Mouse (Mus musculus) ES-E14 (cell line): Measurements from ENCODE around the gene Cyp17a1. TPM values are rescaled to one million over a fixed set of nuclear protein-coding genes. Genes with fewer than 3 reads are reported as not detected.

Experiments used
- DNase-seq: peaks from one replicate; pipeline ENCODE4 v3.0.0-alpha.2; 2013; ENCODE audit warnings: low read depth, low spot score
- H3K27ac ChIP-seq: 2 replicates; pipeline ENCODE4 v1.5.1; 2012; ENCODE audit warnings: low read depth, mild to moderate bottlenecking, low read length, moderate library complexity, mixed read lengths; ENCODE audit not compliant: poor library complexity, insufficient read depth, severe bottlenecking
- H3K36me3 ChIP-seq: 2 replicates; pipeline ENCODE4 v1.6.1; 2012; ENCODE audit warnings: mild to moderate bottlenecking, low read length, moderate library complexity, mixed read lengths; ENCODE audit not compliant: control insufficient read depth, poor library complexity, insufficient read depth, severe bottlenecking
- H3K4me1 ChIP-seq, 2 experiments: fragments of 150-350 bp in 1 of 2; sonication (generic) in 1 of 2; 2 replicates each; pipeline ENCODE4 v1.6.1; 2012; ENCODE audit warnings: low read length in 2 of 2, mild to moderate bottlenecking in 1 of 2, mixed read lengths in 1 of 2; ENCODE audit not compliant: control insufficient read depth in 2 of 2, insufficient read depth in 2 of 2, poor library complexity in 1 of 2
- H3K4me3 ChIP-seq, 2 experiments: fragments of 150-350 bp in 1 of 2; sonication (generic) in 1 of 2; 2 replicates each; pipeline ENCODE4 v1.5.1; 2012; ENCODE audit warnings: low read length in 2 of 2, low read depth in 1 of 2, mild to moderate bottlenecking in 1 of 2, mixed read lengths in 1 of 2; ENCODE audit not compliant: insufficient read depth in 1 of 2, poor library complexity in 1 of 2, severe bottlenecking in 1 of 2
- H3K9ac ChIP-seq: 2 replicates; pipeline ENCODE4 v1.6.1; 2012; ENCODE audit warnings: low read depth, mild to moderate bottlenecking, low read length, mixed read lengths; ENCODE audit not compliant: poor library complexity, insufficient read depth, severe bottlenecking
- H3K9me3 ChIP-seq: fragments of 150-350 bp; sonication (generic); 2 replicates; pipeline ENCODE4 v1.6.1; 2012; ENCODE audit warnings: low read depth, mild to moderate bottlenecking, low read length; ENCODE audit not compliant: control insufficient read depth, insufficient read depth
- CHD2 ChIP-seq: IDR thresholded peaks from 2 replicates; pipeline ENCODE4 v1.6.1; 2014; ENCODE audit warnings: mild to moderate bottlenecking, low read depth, low read length, inconsistent platforms
- HCFC1 ChIP-seq: IDR thresholded peaks from 2 replicates; pipeline ENCODE4 v1.6.1; 2012; ENCODE audit warnings: low read length, inconsistent platforms, borderline replicate concordance; ENCODE audit not compliant: insufficient read depth
- MAFK ChIP-seq: IDR thresholded peaks from 2 replicates; pipeline ENCODE4 v1.6.1; 2014; ENCODE audit warnings: mild to moderate bottlenecking, low read depth, low read length, inconsistent platforms; ENCODE audit not compliant: insufficient read depth
- ZC3H11A ChIP-seq: IDR thresholded peaks from 2 replicates; pipeline ENCODE4 v1.6.1; 2012; ENCODE audit warnings: low read depth, mild to moderate bottlenecking, inconsistent platforms, low read length, borderline replicate concordance
- ZNF384 ChIP-seq: IDR thresholded peaks from 2 replicates; pipeline ENCODE4 v1.6.1; 2012; ENCODE audit warnings: low read depth, low read length, inconsistent platforms
- in situ Hi-C, 2 experiments: fragments of 600-800 bp; cut with MboI; formaldehyde crosslinking; loops; one replicate each; pipeline ENCODE4 v1.15.1; 2025; ENCODE audit warnings: low sequenced_read_pairs in 2 of 2, inconsistent platforms in 1 of 2; ENCODE audit not compliant: unreplicated experiment in 2 of 2
- total RNA-seq: library from RNA; depleted of rRNA; stranded (reverse); fragments of 300-350 nt; gene quantifications from 2 replicates; pipeline ENCODE4 v1.2.3, GENCODE M21; 2012

Gene Cyp17a1
- total RNA-seq, 1 experiment = not detected

GRCm38 (mm10) chr19:46699011-46699481 is 26.1 kb upstream of the Cyp17a1 start:
- TF ChIP-seq HCFC1 (no peak), CHD2 (no peak), ZC3H11A (no peak), ZNF384 (no peak), MAFK (no peak)
- DNase-seq = no peak
- Histone ChIP-seq H3K4me1 (peaks cover 0 to 27% of the 10 kb centered on the region in 2 experiments; a peak in 3 of 4 replicates), H3K9me3 (no peaks in the 10 kb centered on the region), H3K9ac (peak overlapping the region; percentile 30; the same call in 1 of the 2 replicates), H3K36me3 (no peaks in the 10 kb centered on the region), H3K27ac (peak overlapping the region; percentile 9; the same call in 1 of the 2 replicates), H3K4me3 (no peak overlapping the region)
- in situ Hi-C loops = no loop called here

- H3K27ac ChIP-seq = 0 out of 2 replicates have a peak overlapping the region, but pooled peaks have one; percentile 14
Observed at GRCm38 (mm10) chr19:46697840-46698517, 25.0 kb upstream of the Cyp17a1 start.

GRCm38 (mm10) chr19:46696943-46697342 is 24.0 kb upstream of the Cyp17a1 start:
- H3K27ac ChIP-seq = no peak overlapping the region
- H3K4me1 ChIP-seq = peaks cover 0 to 29% of the 10 kb centered on the region in 2 experiments; a peak in 3 of 4 replicates
- in situ Hi-C loops = no loop called here
- no peak for DNase-seq
- H3K4me3 ChIP-seq = no peak overlapping the region
- H3K9ac ChIP-seq = no peak overlapping the region
- no peaks in the 10 kb centered on the region for H3K9me3 ChIP-seq
- TF ChIP-seq MAFK (no peak), ZNF384 (no peak), ZC3H11A (no peak), HCFC1 (no peak), CHD2 (no peak)
- H3K36me3 ChIP-seq = no peaks in the 10 kb centered on the region

More at GRCm38 (mm10) chr19:46697840-46698517, 25.0 kb upstream of the Cyp17a1 start:
- H3K9me3 ChIP-seq = no peaks in the 10 kb centered on the region
- DNase-seq = no peak
- no peaks in the 10 kb centered on the region for H3K36me3 ChIP-seq
- no peak for TF ChIP-seq HCFC1
- no peak for TF ChIP-seq ZNF384
- TF ChIP-seq CHD2 = no peak
- no peak for TF ChIP-seq ZC3H11A
- no peak for TF ChIP-seq MAFK
- H3K4me1 ChIP-seq = peaks cover 0 to 27% of the 10 kb centered on the region in 2 experiments; a peak in 3 of 4 replicates
- peak overlapping the region; percentile 5 to 35; a peak in 2 of 4 replicates for H3K4me3 ChIP-seq
- peak overlapping the region; percentile 35; the same call in 1 of the 2 replicates for H3K9ac ChIP-seq
- in situ Hi-C loops = no loop called here

- no peak overlapping the region for H3K4me3 ChIP-seq
- H3K27ac ChIP-seq = no peak overlapping the region
- DNase-seq = no peak
- no peak for TF ChIP-seq ZNF384
- TF ChIP-seq CHD2 = no peak
- no peak for TF ChIP-seq MAFK
- no peak for TF ChIP-seq HCFC1
- no peak for TF ChIP-seq ZC3H11A
- H3K9me3 ChIP-seq = no peaks in the 10 kb centered on the region
- H3K9ac ChIP-seq = no peak overlapping the region
- H3K36me3 ChIP-seq = no peaks in the 10 kb centered on the region
- peaks cover 0 to 29% of the 10 kb centered on the region in 2 experiments; a peak in 3 of 4 replicates for H3K4me1 ChIP-seq
- in situ Hi-C loops = no loop called here
Observed at GRCm38 (mm10) chr19:46696482-46696881, 23.5 kb upstream of the Cyp17a1 start.
